Mouse (Mus musculus): Measurements from ENCODE around the gene Calm5. TPM values are rescaled to one million over a fixed set of nuclear protein-coding genes. Genes with fewer than 3 reads are reported as not detected.

Calm5 gene
- polyA plus RNA-seq (2017; shearing (Covaris generic)), result 1 to 10 TPM in 1 of 2 experiments, not detected in 1; 2.1 TPM

GRCm38 (mm10) chr13:3853648-3854333 lies at the start of gene Calm5:
Calm5 (plus strand) TSS chr13:3854173.

DNA sequence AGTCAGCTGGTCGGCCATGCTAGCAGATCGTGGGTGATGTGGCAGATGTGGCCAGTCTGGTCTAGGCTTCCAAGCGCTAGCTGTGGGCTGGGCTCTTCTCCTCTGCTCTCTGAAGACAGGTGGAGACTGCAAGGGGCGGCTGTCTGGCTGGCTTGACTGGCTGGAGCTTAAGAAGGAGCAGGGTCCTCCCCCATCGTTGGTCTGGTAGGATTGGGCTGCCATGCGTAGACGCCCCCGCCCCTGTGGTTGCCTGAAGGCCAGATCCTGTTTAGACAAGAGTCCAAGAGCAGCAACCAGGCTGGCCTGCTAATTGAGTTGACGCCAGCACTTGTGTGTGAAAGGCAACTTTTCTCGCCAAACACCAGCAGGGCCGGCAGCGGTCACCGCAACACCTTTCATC lies 49.8 kb upstream of the Calm5 start, which contains the start of gene Calml3:
Gene Calml3, minus strand, starts transcription at position 131 of the 400 bp plus-strand sequence.

GRCm38 (mm10) chr13:3837312-3837807 lies 16.6 kb upstream of the Calm5 start, which contains the start of gene Calm4:
Calm4 (plus strand) TSS chr13:3837757.

Other genes starting within 250 kb of the Calm5 start
- gene Fam208b, start 243.1 kb upstream of the Calm5 start, polyA plus RNA-seq (2017; shearing (Covaris generic)), result 10 to 100 TPM; 37.9 to 43.6 TPM
- gene Asb13, start 220.1 kb upstream of the Calm5 start, polyA plus RNA-seq (2017; shearing (Covaris generic)), result 10 to 100 TPM; 37.8 to 62.2 TPM
- gene Calml3, start 49.9 kb upstream of the Calm5 start, polyA plus RNA-seq (2017; shearing (Covaris generic)), result under 1 TPM in 1 of 2 experiments, not detected in 1; 0.47 TPM
- gene Calm4, start 16.4 kb upstream of the Calm5 start, polyA plus RNA-seq (2017; shearing (Covaris generic)), result under 1 TPM in 1 of 2 experiments, not detected in 1; 0.34 TPM
- 10 to 100 TPM; 28.3 to 34.2 TPM for gene Net1, start 64.0 kb downstream of the Calm5 start, polyA plus RNA-seq (2017; shearing (Covaris generic))
- gene Tubal3, start 64.1 kb downstream of the Calm5 start, polyA plus RNA-seq (2017; shearing (Covaris generic)), result under 1 TPM; 0.42 to 0.89 TPM
- not detected for gene Ucn3, start 91.2 kb downstream of the Calm5 start, polyA plus RNA-seq (2017; shearing (Covaris generic))
- gene Akr1c14, start 194.8 kb downstream of the Calm5 start, polyA plus RNA-seq (2017; shearing (Covaris generic)), result under 1 TPM; 0.19 to 0.72 TPM

Measured in inflammation-experienced regulatory T-cells (primary cell).